9 mouse cellular contexts compared by ENCODE assay signal in the genomic region with DNA sequence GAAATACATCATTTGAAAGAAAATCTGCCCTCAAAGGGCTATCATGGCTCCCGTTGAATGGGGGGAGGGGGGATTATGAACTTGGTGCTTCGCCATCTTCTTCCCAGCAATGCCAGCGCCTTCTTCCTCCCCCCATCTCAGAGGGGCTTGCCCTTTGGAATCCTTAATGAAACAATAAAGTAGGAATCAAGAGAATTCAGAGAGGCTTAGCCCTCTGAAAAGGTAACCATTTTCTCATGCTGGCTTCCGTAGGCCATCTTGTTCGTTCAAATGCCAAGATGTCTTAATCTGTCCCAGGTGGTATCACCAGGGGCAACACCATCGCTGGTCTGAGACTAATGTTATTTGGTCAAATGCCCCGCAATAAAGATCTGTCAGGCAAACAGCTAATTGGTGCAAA. TPM values are rescaled to one million over a fixed set of nuclear protein-coding genes. Genes with fewer than 3 reads are reported as not detected.
DNase-seq lines count a peak whose midpoint lies in the region; ATAC-seq and TF ChIP-seq lines count a peak whose summit lies in the region.
"Had no signal": no experiment of that assay in that cellular context is flagged by ENCODE, and none has a peak within 500 bp of the region (broad histone marks: within the 10 kb centered on the region; RNA-seq: fewer than 3 reads in every experiment).

No protein-coding gene starts in this region.

- no peak for TF ChIP-seq POLR2A in embryonic fibroblast, embryonic 13.5 days (IDR thresholded peaks at IDR 0.05; ENCODE audit: low read depth, low read length)

- peak overlapping the region; percentile 82; the same call in 1 of the 2 replicates for H3K9ac ChIP-seq in lung, embryonic 15.5 days
- H3K9ac ChIP-seq in limb, embryonic 11.5 days (ENCODE audit: low read length), result peak overlapping the region; percentile 95
- peak overlapping the region; percentile 71; the same call in 1 of the 2 replicates for H3K9ac ChIP-seq in stomach, embryonic 14.5 days (replicated peaks; ENCODE audit: low read depth, low read length)
- H3K9ac ChIP-seq: liver, embryonic 14.5 days had no signal

- DNase-seq in lung, postnatal 10 days, result no peak
- peak; percentile 63 for DNase-seq in limb, embryonic 11.5 days (ENCODE audit: low spot score)
- no peak for DNase-seq in MN1 (ENCODE audit: low spot score)
- DNase-seq in layer of hippocampus, adult 11-12 months (ENCODE audit: low spot score), result no peak
- no peak for DNase-seq in thymus, adult 18-20 months

- WGBS in lung, embryonic 15.5 days, result 51% methylated on average over 7 of the region's 7 CpGs
- 35% methylated on average over 7 of the region's 7 CpGs for WGBS in limb, embryonic 11.5 days
- 40% methylated on average over 7 of the region's 7 CpGs for WGBS in stomach, embryonic 14.5 days

- TF ChIP-seq CTCF in embryonic fibroblast, embryonic 13.5 days (IDR thresholded peaks at IDR 0.05; ENCODE audit: borderline replicate concordance, insufficient read depth, low read length), result no peak

- no peaks in the 10 kb centered on the region for H3K36me3 ChIP-seq in lung, embryonic 15.5 days
- no peaks in the 10 kb centered on the region for H3K36me3 ChIP-seq in limb, embryonic 11.5 days (ENCODE audit: control insufficient read depth, insufficient read depth, low read length)
- no peaks in the 10 kb centered on the region for H3K36me3 ChIP-seq in stomach, embryonic 14.5 days (ENCODE audit: control insufficient read depth, insufficient read depth, low read length)

- no peak overlapping the region for H3K27ac ChIP-seq in lung, embryonic 15.5 days
- H3K27ac ChIP-seq in embryonic fibroblast, embryonic 13.5 days (ENCODE audit: insufficient read depth, low read length), result peak overlapping the region; percentile 30; the same call in 1 of the 2 replicates
- H3K27ac ChIP-seq in limb, embryonic 11.5 days (replicated peaks; ENCODE audit: low read depth, low read length), result peak overlapping the region; percentile 94; the same call in 1 of the 2 replicates
- no peak overlapping the region for H3K27ac ChIP-seq in stomach, embryonic 14.5 days (ENCODE audit: low read length)
- H3K27ac ChIP-seq: liver, embryonic 14.5 days had no signal

- peak overlapping the region; percentile 88 for H3K4me2 ChIP-seq in lung, embryonic 15.5 days
- peak overlapping the region; percentile 61 for H3K4me2 ChIP-seq in limb, embryonic 11.5 days (ENCODE audit: low read depth, severe bottlenecking)
- peak overlapping the region; percentile 90 for H3K4me2 ChIP-seq in stomach, embryonic 14.5 days (replicated peaks; ENCODE audit: low read depth, low read length)

- ATAC-seq in lung, embryonic 15.5 days (ENCODE audit: borderline replicate concordance, extremely low read depth, low FRiP score, low TSS enrichment), result no peak
- ATAC-seq in limb, embryonic 11.5 days (ENCODE audit: insufficient number of reproducible peaks, low FRiP score, low TSS enrichment, low read depth), result no peak
- ATAC-seq in stomach, embryonic 14.5 days (ENCODE audit: insufficient number of reproducible peaks, insufficient read depth, low FRiP score, low read depth), result no peak

- H3K27me3 ChIP-seq in lung, embryonic 15.5 days, result no peaks in the 10 kb centered on the region
- no peaks in the 10 kb centered on the region for H3K27me3 ChIP-seq in limb, embryonic 11.5 days (ENCODE audit: control insufficient read depth, insufficient read depth, low read length)
- no peaks in the 10 kb centered on the region for H3K27me3 ChIP-seq in stomach, embryonic 14.5 days (ENCODE audit: control insufficient read depth, insufficient read depth, low read length)

- H3K4me1 ChIP-seq in lung, embryonic 15.5 days, result peaks cover 19% of the 10 kb centered on the region
- peaks cover 13% of the 10 kb centered on the region for H3K4me1 ChIP-seq in embryonic fibroblast, embryonic 13.5 days (ENCODE audit: control insufficient read depth, insufficient read depth, low read length)
- no peaks in the 10 kb centered on the region for H3K4me1 ChIP-seq in limb, embryonic 11.5 days (ENCODE audit: control insufficient read depth, insufficient read depth, low read length)
- H3K4me1 ChIP-seq in stomach, embryonic 14.5 days (ENCODE audit: control insufficient read depth, insufficient read depth, low read length), result peaks cover 3% of the 10 kb centered on the region; the same call in 1 of the 2 replicates

- peak overlapping the region; percentile 84 for H3K4me3 ChIP-seq in lung, embryonic 15.5 days
- H3K4me3 ChIP-seq in embryonic fibroblast, embryonic 13.5 days (ENCODE audit: insufficient read depth, low read length), result peak overlapping the region; percentile 70
- H3K4me3 ChIP-seq in limb, embryonic 11.5 days (ENCODE audit: low read depth, low read length), result peak overlapping the region; percentile 87
- peak overlapping the region; percentile 82 for H3K4me3 ChIP-seq in stomach, embryonic 14.5 days (ENCODE audit: low read depth, low read length)

- H3K9me3 ChIP-seq in lung, embryonic 15.5 days, result no peaks in the 10 kb centered on the region
- no peaks in the 10 kb centered on the region for H3K9me3 ChIP-seq in limb, embryonic 11.5 days (ENCODE audit: control insufficient read depth, low read length)
- no peaks in the 10 kb centered on the region for H3K9me3 ChIP-seq in stomach, embryonic 14.5 days (ENCODE audit: control insufficient read depth, low read depth, low read length)

RNA-seq across cellular contexts. Expression of gene Basp1, which starts 2.1 kb away (rescaled TPM):
- polyA plus RNA-seq in lung, embryonic 15.5 days (2015; fragmentation: Nextera tagmentation; extraction: Ambion mirVana), result 28.4 and 32.1 TPM in 2 replicates
- 232 and 236 TPM in 2 replicates for polyA plus RNA-seq in embryonic fibroblast, embryonic 13.5 days (2011; ENCODE audit: insufficient read length, low read depth, missing spikeins)
- 81.8 and 85.1 TPM in 2 replicates for polyA plus RNA-seq in limb, embryonic 11.5 days (2014; fragmentation: Nextera tagmentation; extraction: Ambion mirVana)
- polyA plus RNA-seq in stomach, embryonic 14.5 days (2014; fragmentation: Nextera tagmentation; extraction: Ambion mirVana), result 28.6 and 29.3 TPM in 2 replicates

Comparison
In these comparisons a context has a peak if more than half of its experiments do, and no peak if none do; other contexts are left out.
1. H3K27ac ChIP-seq: peak in embryonic fibroblast, embryonic 13.5 days (single experiment) and limb, embryonic 11.5 days (single experiment); none in lung, embryonic 15.5 days (single experiment) and stomach, embryonic 14.5 days (single experiment).
2. Peak in every context shown above with its lines, with median percentiles within 50 percentile points of each other: H3K4me2 ChIP-seq, H3K4me3 ChIP-seq and H3K9ac ChIP-seq.